Mouse (Mus musculus) left cerebral cortex, postnatal 36 days (tissue): Measurements from ENCODE around the gene Olfr986. TPM values are rescaled to one million over a fixed set of nuclear protein-coding genes. Genes with fewer than 3 reads are reported as not detected.

Source experiments
- DNase-seq, 2 experiments: peaks; one replicate each; pipeline ENCODE4 v3.0.0; 2021 to 2022; ENCODE audit warnings: low spot score in 2 of 2, mixed read lengths in 1 of 2
- intact Hi-C: fragments of 180-260 bp; cut with DNase I; formaldehyde crosslinking; loops from one replicate; pipeline ENCODE4 v1.15.1; 2025
- total RNA-seq, 2 experiments: library from RNA; stranded (reverse); gene quantifications; 2 replicates each; pipeline ENCODE4 v1.2.3; 2021

Gene Olfr986
- total RNA-seq, 2 experiments from 2014 or later, result not detected

DNA sequence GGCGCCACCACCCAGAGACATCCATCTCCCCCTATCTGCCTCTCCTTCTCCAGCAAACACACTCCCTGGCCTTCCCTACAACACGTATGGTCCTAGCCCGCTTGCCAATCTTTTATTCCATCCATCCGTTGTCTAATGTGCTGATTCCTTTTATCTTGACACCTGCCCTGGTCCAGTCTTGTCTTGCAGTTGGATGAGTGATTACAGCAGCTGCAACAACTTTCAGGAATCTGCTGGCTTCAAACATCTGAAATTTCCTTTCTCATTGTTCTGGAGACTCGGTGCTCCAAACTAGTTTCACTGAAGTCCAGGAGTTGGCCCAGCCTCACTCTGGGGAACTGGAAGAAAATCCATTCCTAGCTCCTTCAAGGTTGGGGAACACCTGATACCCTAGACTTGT lies 48.8 kb downstream of the Olfr986 start:
- no peak for DNase-seq
- intact Hi-C loops, result no loop called here

DNA sequence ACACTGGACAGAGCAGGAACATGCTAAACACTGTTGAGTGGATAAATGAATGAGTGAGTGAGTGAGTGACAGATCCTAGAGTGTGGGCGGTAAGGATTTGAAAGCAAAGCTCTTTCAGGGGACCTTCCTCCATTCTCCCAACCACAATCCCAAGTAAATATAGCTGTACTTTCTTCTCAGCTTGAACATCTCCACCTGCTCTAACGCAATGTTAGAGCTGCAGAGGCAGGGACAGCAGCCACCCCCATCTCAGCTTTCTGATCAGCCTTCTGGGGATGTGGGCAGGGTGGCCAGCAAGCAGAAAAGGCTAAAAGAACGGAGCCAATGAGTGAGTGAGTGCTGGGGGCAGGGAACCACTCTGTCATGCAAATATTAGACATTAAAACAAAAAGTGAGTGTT lies 50.3 kb downstream of the Olfr986 start:
- intact Hi-C loops, result no loop called here
- DNase-seq, result no peak

DNA sequence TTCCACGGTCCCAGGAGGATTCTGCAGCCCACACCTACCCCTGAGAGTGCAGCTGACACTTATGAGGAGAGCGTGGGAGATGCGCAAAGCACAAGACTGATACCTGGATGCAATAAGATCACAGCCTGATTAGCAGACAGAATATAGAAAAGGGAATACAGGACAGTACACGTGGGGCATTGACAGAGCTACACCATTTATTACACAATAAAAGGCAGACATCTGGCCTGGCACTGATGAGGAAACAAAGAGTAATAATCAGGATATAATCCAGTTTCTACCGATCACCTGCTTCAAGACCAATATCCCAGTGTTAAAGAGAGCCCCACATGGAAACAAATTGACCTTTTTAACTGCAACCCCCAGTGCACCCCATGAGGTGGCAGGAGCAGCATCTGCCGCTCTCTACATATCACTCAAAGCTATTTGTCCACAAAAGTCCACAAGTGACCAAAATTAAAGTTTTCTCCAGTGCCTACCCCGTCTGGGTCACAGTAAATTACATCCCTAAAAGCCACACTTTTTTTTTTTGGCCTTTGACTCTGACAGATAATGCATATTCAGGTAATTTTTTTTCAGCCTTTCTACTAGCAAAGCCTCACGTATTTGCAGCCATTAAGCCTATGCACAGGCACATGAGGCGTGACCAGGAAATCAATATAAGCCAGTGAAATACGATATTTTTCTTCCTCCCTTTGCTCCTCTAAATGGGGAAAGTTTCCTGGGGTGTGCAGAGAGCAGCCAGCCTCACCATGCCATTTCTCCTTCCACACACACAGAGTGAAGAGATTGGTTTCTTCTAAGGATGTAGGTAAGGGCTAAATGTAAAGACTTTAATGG lies 53.7 kb downstream of the Olfr986 start:
- intact Hi-C loops, result no loop called here
- no peak for DNase-seq

DNA sequence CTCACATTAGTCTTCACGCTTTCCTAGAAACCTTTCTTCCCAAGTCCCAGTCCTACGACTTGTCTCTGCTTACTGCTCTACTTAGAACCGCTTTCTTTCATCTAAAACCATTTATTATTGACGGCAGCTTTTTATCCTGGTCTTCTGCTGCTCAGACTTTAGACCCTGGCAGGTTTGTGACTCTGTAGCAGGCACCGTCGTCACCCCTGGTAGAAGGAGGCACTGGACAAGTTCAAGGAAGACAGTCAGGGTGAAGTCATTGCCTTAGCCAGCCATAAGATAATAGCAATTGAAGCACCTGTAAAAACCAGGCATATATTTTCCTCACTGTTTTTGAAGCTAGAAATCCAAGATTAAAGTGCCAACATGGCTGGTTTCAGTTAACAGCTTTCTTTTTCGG lies 54.5 kb downstream of the Olfr986 start:
- intact Hi-C loops, result no loop called here
- DNase-seq, result no peak

Other genes with a start within 250 kb of the Olfr986 start
- not detected for gene Olfr974, start 243.4 kb upstream of the Olfr986 start, total RNA-seq
- gene Olfr975, start 228.9 kb upstream of the Olfr986 start, total RNA-seq, result not detected
- gene Olfr976, start 219.8 kb upstream of the Olfr986 start, total RNA-seq, result not detected
- gene Olfr978, start 188.8 kb upstream of the Olfr986 start, total RNA-seq, result not detected
- not detected for gene Olfr979, start 177.5 kb upstream of the Olfr986 start, total RNA-seq
- not detected for gene Olfr980, start 171.3 kb upstream of the Olfr986 start, total RNA-seq
- gene Olfr981, start 159.5 kb upstream of the Olfr986 start, total RNA-seq, result not detected
- not detected for gene Olfr982, start 107.1 kb upstream of the Olfr986 start, total RNA-seq
- gene Olfr983, start 87.3 kb upstream of the Olfr986 start, total RNA-seq, result not detected
- not detected for gene Olfr984, start 66.7 kb upstream of the Olfr986 start, total RNA-seq
- gene Olfr985, start 50.7 kb upstream of the Olfr986 start, total RNA-seq, result not detected
- gene Tmem225, start 32.8 kb upstream of the Olfr986 start, total RNA-seq, result not detected
- 1 to 10 TPM; 2.9 to 3.1 TPM for gene Zfp202, start 11.4 kb downstream of the Olfr986 start, total RNA-seq
- gene Scn3b, start 88.3 kb downstream of the Olfr986 start, total RNA-seq, result 100 to 1,000 TPM; 103 to 113 TPM